Mouse (Mus musculus) heart, embryonic 13.5 days (tissue): ENCODE measurements at regions not wholly inside any gene's neighbourhood (a gene's known extent, or its start where the extent isn't known, plus 50 kb on each side); places are given as distances from the start of the nearest gene placed in this dataset.
"Not testable (repeated sequence)": the region's sequence is repeated elsewhere in the genome, so short reads cannot be mapped to it uniquely, and the experiment has no call there.

ENCODE experiments used
- ATAC-seq: fragments of 200-750 bp; cut with Nextera tagmentation; 2 replicates; pipeline ENCODE4 v1.8.0; 2017; ENCODE audit warnings: moderate TSS enrichment; ENCODE audit not compliant: insufficient number of reproducible peaks, low FRiP score, low TSS enrichment; ENCODE audit errors: extremely low read depth
- H3K27ac ChIP-seq: fragments of 300-500 bp; sonication (generic); replicated peaks from 2 replicates; pipeline ENCODE4 v1.5.1; 2015; ENCODE audit warnings: moderate library complexity, mild to moderate bottlenecking, inconsistent platforms
- H3K27me3 ChIP-seq: fragments of 300-500 bp; sonication (generic); replicated peaks from 2 replicates; pipeline ENCODE4 v1.6.1; 2015; ENCODE audit warnings: mild to moderate bottlenecking, inconsistent platforms
- H3K36me3 ChIP-seq: fragments of 300-500 bp; sonication (generic); 2 replicates; pipeline ENCODE4 v1.6.1; 2015; ENCODE audit warnings: mild to moderate bottlenecking, inconsistent platforms
- H3K4me1 ChIP-seq: fragments of 300-500 bp; sonication (generic); 2 replicates; pipeline ENCODE4 v1.6.1; 2015; ENCODE audit warnings: inconsistent platforms
- H3K4me2 ChIP-seq: fragments of 300-500 bp; sonication (generic); 2 replicates; pipeline ENCODE4 v1.6.1; 2015; ENCODE audit warnings: inconsistent platforms, mild to moderate bottlenecking, moderate library complexity
- H3K4me3 ChIP-seq: fragments of 300-500 bp; sonication (generic); 2 replicates; pipeline ENCODE4 v1.5.1; 2015; ENCODE audit warnings: moderate library complexity, mild to moderate bottlenecking, inconsistent platforms
- H3K9ac ChIP-seq: fragments of 300-500 bp; sonication (generic); 2 replicates; pipeline ENCODE4 v1.6.1; 2015; ENCODE audit warnings: inconsistent platforms, mild to moderate bottlenecking, moderate library complexity
- H3K9me3 ChIP-seq: fragments of 300-500 bp; sonication (generic); 2 replicates; pipeline ENCODE4 v1.6.1; 2016; ENCODE audit warnings: inconsistent platforms
- WGBS: fragments of 180-500 bp; shearing (Covaris S2); methylation state at CpG from one replicate; pipeline ENCODE4 v1.1.7; 2015; ENCODE audit warnings: mixed read lengths; 5-methylcytosine and 5-hydroxymethylcytosine counted together

- Histone ChIP-seq H3K27ac (no peak overlapping the region), H3K27me3 (no peaks in the 10 kb centered on the region), H3K4me3 (no peak overlapping the region), H3K36me3 (no peaks in the 10 kb centered on the region), H3K9ac (no peak overlapping the region), H3K9me3 (peaks cover 7% of the 10 kb centered on the region; the same call in 1 of the 2 replicates), H3K4me2 (no peak overlapping the region), H3K4me1 (no peaks in the 10 kb centered on the region; the same call in 1 of the 2 replicates)
- 39% methylated on average over 4 of the region's 4 CpGs for WGBS
- no peak for ATAC-seq
Observed at GRCm38 (mm10) chr13:45130516-45131249, 52.2 kb downstream of the Gm9817 start.

DNA sequence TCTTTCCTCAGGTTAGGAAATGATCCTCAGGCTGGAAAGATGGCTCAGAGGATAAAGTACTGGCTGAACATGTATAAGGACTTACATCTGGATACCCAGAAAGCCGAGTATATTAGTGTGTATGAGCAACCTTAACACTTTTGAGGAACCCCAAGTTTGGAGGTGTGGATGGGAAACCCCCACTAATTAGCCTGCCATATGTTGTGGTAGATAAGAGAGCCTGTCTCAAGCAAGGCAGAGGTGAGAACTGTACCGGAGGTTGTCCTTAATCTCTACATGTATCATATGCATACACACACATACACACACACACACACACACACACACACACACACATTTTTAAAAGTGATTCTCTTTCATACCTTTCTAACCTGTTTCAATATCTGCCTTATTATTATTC is 62.1 kb downstream of the Gm9817 start:
- WGBS = 53% methylated on average over 2 of the region's 2 CpGs

DNA sequence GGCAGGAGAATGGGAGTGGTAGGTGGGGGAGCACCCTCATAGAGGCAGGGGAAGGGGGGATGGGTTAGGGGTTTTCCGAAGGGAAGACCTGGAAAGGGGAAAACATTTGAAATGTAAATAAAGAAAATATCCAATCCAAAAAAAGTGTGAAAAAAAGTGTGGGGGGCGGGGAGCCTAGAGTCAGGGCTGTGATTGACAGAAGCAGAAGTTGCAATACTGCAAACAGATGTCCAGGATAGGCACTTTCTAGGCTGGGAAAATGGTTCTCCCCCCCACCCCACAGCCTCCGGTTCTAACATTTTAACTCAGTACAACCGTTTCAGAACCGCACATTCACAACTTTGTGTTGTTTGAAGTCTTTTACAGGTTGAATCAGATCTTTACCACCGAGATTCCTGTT is 66.6 kb downstream of the Gm9817 start:
- no peak for ATAC-seq
- H3K27ac ChIP-seq = no peak overlapping the region
- H3K4me1 ChIP-seq = peaks cover 4% of the 10 kb centered on the region; the same call in 1 of the 2 replicates
- no peak overlapping the region for H3K9ac ChIP-seq
- H3K4me3 ChIP-seq = no peak overlapping the region
- H3K9me3 ChIP-seq = no peaks in the 10 kb centered on the region
- 77% methylated on average over 6 of the region's 6 CpGs for WGBS
- H3K27me3 ChIP-seq = no peaks in the 10 kb centered on the region
- H3K36me3 ChIP-seq = no peaks in the 10 kb centered on the region
- H3K4me2 ChIP-seq = no peak overlapping the region

More for the DNA sequence above, 62.1 kb downstream of the Gm9817 start:
- H3K9me3 ChIP-seq = no peaks in the 10 kb centered on the region
- no peak overlapping the region for H3K27ac ChIP-seq
- no peak overlapping the region for H3K4me3 ChIP-seq
- no peak overlapping the region for H3K9ac ChIP-seq
- no peaks in the 10 kb centered on the region for H3K36me3 ChIP-seq
- no peaks in the 10 kb centered on the region for H3K4me1 ChIP-seq
- no peaks in the 10 kb centered on the region for H3K27me3 ChIP-seq
- no peak for ATAC-seq
- no peak overlapping the region for H3K4me2 ChIP-seq

GRCm38 (mm10) chr13:45156223-45156622 is 77.7 kb downstream of the Gm9817 start:
- Histone ChIP-seq H3K9ac (no peak overlapping the region), H3K9me3 (no peaks in the 10 kb centered on the region), H3K4me2 (no peak overlapping the region), H3K4me1 (peaks cover 8% of the 10 kb centered on the region), H3K27me3 (no peaks in the 10 kb centered on the region), H3K27ac (no peak overlapping the region), H3K36me3 (no peaks in the 10 kb centered on the region), H3K4me3 (no peak overlapping the region)
- no peak for ATAC-seq
- WGBS = 62% methylated on average over 3 of the region's 3 CpGs

DNA sequence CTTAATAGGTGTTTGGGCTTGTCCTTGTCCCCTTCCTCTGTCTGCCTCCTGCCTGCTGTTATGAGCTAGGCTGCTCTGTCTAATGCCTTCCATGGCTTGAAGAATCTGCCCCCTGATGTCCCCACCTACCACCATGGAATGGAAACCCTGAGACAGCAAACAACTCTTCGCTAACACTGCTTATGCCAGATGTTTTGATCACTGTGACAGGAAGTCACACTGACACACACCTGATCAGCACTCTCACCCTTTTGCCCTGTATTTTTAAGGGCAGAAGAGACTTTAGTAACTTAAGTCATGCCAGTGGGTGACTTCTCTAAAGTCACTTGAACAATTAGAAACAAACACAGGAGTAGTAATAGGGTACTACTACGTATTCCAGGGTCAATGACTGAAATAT is 78.5 kb downstream of the Gm9817 start:
- no peaks in the 10 kb centered on the region for H3K27me3 ChIP-seq
- no peak overlapping the region for H3K4me3 ChIP-seq
- no peak overlapping the region for H3K27ac ChIP-seq
- H3K9me3 ChIP-seq = no peaks in the 10 kb centered on the region
- H3K36me3 ChIP-seq = no peaks in the 10 kb centered on the region
- ATAC-seq = no peak
- H3K4me1 ChIP-seq = peaks cover 8% of the 10 kb centered on the region
- no peak overlapping the region for H3K4me2 ChIP-seq
- WGBS = 75% methylated on average over 2 of the region's 2 CpGs
- no peak overlapping the region for H3K9ac ChIP-seq

GRCm38 (mm10) chr13:45160281-45160680 is 81.8 kb downstream of the Gm9817 start:
- Histone ChIP-seq H3K9ac (no peak overlapping the region), H3K9me3 (no peaks in the 10 kb centered on the region), H3K4me2 (no peak overlapping the region), H3K36me3 (no peaks in the 10 kb centered on the region), H3K27me3 (no peaks in the 10 kb centered on the region), H3K4me1 (peaks cover 8% of the 10 kb centered on the region), H3K27ac (no peak overlapping the region), H3K4me3 (no peak overlapping the region)
- ATAC-seq = no peak
- WGBS = 82% methylated on average over 5 of the region's 5 CpGs

DNA sequence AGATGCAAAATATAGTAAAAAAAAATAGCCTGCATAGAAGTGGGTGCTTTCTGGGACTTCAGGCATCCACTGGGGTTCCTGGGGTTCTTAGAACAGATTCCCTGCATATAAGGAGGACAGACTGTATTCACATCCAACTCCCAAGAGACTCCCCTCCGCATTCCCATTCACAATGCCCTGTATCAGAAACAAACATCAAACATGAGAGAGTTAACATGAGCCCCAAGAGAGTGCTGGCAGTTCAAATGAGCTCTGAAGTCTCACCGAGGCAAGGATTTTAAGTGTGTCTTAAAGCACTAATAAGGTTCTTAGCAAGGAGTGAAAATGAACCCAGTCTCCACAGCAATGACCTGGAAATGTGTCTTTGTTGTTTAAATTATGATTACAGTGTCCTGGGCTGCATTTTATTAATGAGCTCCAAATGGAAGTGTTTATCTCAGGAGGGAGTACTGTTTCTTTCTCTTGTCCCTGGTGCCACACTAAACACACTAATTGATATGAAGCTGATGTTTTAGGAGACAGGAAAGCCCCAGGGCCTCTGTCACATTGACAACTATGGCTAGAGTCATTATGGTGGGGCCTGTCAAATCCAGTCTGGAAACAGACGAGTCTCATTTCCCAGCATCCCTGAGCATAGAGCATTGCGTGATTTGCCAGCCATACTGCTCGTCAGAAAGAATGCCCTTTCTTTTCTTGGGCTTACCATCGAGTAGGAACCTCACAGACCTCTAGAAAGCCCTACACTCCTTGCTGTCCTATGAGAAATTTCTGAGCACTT is 85.7 kb downstream of the Gm9817 start:
- no peak overlapping the region for H3K4me2 ChIP-seq
- WGBS = 54% methylated on average over 6 of the region's 6 CpGs
- H3K4me3 ChIP-seq = no peak overlapping the region
- H3K27ac ChIP-seq = no peak overlapping the region
- H3K9ac ChIP-seq = no peak overlapping the region
- H3K27me3 ChIP-seq = no peaks in the 10 kb centered on the region
- no peaks in the 10 kb centered on the region for H3K9me3 ChIP-seq
- H3K36me3 ChIP-seq = no peaks in the 10 kb centered on the region
- no peak for ATAC-seq
- no peaks in the 10 kb centered on the region for H3K4me1 ChIP-seq

- Histone ChIP-seq H3K36me3 (no peaks in the 10 kb centered on the region), H3K27me3 (no peaks in the 10 kb centered on the region), H3K4me3 (no peak overlapping the region), H3K9me3 (no peaks in the 10 kb centered on the region), H3K4me1 (no peaks in the 10 kb centered on the region), H3K27ac (no peak overlapping the region), H3K4me2 (no peak overlapping the region), H3K9ac (no peak overlapping the region)
- ATAC-seq = no peak
- 84% methylated on average over 3 of the region's 3 CpGs for WGBS
Observed at GRCm38 (mm10) chr13:45165159-45165558, 86.7 kb downstream of the Gm9817 start.

DNA sequence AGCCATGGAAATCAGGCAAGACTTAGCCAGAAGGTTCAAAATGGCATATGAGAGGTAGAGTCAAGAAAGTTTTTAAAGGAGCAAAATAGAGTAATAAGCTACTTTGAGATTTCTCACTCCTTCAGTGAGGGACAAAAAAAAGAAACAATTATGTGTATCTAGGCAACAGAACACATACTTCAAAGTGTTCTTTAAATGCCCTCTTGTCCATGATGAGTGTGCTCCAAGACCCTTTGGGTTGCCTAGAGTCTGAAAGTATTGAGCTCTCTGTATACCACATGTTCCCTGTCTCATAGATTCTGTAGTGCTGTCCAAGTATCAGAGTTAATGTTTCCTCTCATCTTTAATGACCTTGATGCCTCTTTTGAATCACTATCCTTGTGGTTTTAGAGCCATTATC is 91.2 kb downstream of the Gm9817 start:
- ATAC-seq = no peak
- Histone ChIP-seq H3K36me3 (no peaks in the 10 kb centered on the region), H3K4me1 (no peaks in the 10 kb centered on the region), H3K4me2 (no peak overlapping the region), H3K27ac (no peak overlapping the region), H3K27me3 (no peaks in the 10 kb centered on the region), H3K9ac (no peak overlapping the region), H3K4me3 (no peak overlapping the region), H3K9me3 (0 out of 2 replicates have a peak, but pooled peaks cover 7% of the 10 kb centered on the region)

DNA sequence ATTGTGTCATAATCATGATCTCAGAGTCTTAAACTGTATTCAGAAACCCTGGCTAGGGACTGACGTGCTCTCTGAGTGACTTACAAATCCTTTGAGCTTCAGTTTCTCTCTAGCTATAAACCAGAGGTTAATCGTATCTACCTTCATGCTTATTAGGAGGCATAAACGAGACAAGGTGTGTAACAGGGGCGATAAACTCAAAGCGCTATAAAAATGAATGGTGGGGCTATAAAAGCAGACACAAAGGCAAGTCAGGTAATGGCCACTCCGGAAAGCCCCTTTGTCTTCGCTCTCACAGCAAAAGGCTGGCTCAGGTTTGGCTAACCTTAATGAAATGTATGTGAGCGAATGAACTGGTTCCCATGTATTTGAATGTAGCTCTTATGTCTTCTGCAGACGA is 94.6 kb downstream of the Gm9817 start:
- H3K4me2 ChIP-seq = no peak overlapping the region
- H3K27me3 ChIP-seq = no peaks in the 10 kb centered on the region
- no peak for ATAC-seq
- H3K9me3 ChIP-seq = 0 out of 2 replicates have a peak, but pooled peaks cover 7% of the 10 kb centered on the region
- H3K4me3 ChIP-seq = no peak overlapping the region
- H3K9ac ChIP-seq = no peak overlapping the region
- 89% methylated on average over 9 of the region's 9 CpGs for WGBS
- no peaks in the 10 kb centered on the region for H3K4me1 ChIP-seq
- no peak overlapping the region for H3K27ac ChIP-seq
- H3K36me3 ChIP-seq = no peaks in the 10 kb centered on the region

GRCm38 (mm10) chr13:45175711-45176205 is 97.3 kb downstream of the Gm9817 start:
- 84% methylated on average over 3 of the region's 3 CpGs for WGBS

More at GRCm38 (mm10) chr13:45175711-45176205, 97.3 kb downstream of the Gm9817 start:
- not testable (repeated sequence) for ATAC-seq, H3K36me3 ChIP-seq, H3K27me3 ChIP-seq, H3K9ac ChIP-seq, H3K4me2 ChIP-seq, H3K27ac ChIP-seq, H3K4me3 ChIP-seq, H3K9me3 ChIP-seq, H3K4me1 ChIP-seq
